Mouse (Mus musculus) limb, embryonic 10.5 days (tissue): Measurements from ENCODE around the gene Ndufs5. TPM values are rescaled to one million over a fixed set of nuclear protein-coding genes. Genes with fewer than 3 reads are reported as not detected.

Experiments used
- DNase-seq: peaks from one replicate; pipeline ENCODE4 v3.0.0-alpha.2; 2017; ENCODE audit warnings: low spot score
- H3K27ac ChIP-seq: fragments of 300-500 bp; sonication (generic); 2 replicates; pipeline ENCODE4 v1.5.1; 2016; ENCODE audit warnings: mild to moderate bottlenecking
- H3K27me3 ChIP-seq: fragments of 300-500 bp; sonication (generic); 2 replicates; pipeline ENCODE4 v1.6.1; 2016; ENCODE audit warnings: low read depth, mild to moderate bottlenecking; ENCODE audit not compliant: poor library complexity, severe bottlenecking
- H3K36me3 ChIP-seq: fragments of 300-500 bp; sonication (generic); 2 replicates; pipeline ENCODE4 v1.6.1; 2016; ENCODE audit warnings: mild to moderate bottlenecking, moderate library complexity
- H3K4me1 ChIP-seq: fragments of 300-500 bp; sonication (generic); 2 replicates; pipeline ENCODE4 v1.6.1; 2016
- H3K4me3 ChIP-seq: fragments of 300-500 bp; sonication (generic); 2 replicates; pipeline ENCODE4 v1.5.1; 2016; ENCODE audit warnings: mild to moderate bottlenecking, moderate library complexity
- H3K9me3 ChIP-seq: fragments of 300-500 bp; sonication (generic); replicated peaks from 2 replicates; pipeline ENCODE4 v1.6.1; 2016; ENCODE audit warnings: mild to moderate bottlenecking
- whole genome bisulfite sequencing: fragments of 180-500 bp; shearing (Covaris S2); methylation state at CpG from one replicate; pipeline ENCODE4 v1.1.7; 2016; 5-methylcytosine and 5-hydroxymethylcytosine counted together
- polyA plus RNA-seq: library from polyadenylated mRNA; unstranded; fragments of >200 nt; fragmentation: Nextera tagmentation; extraction: Ambion mirVana; gene quantifications from 2 replicates; pipeline ENCODE4 v1.2.1, GENCODE M21; 2016

Gene Ndufs5
- polyA plus RNA-seq, 1 experiment from 2014 or later: 340 TPM

- Histone ChIP-seq H3K27ac (no peak overlapping the region), H3K4me3 (no peak overlapping the region), H3K9me3 (no peaks in the 10 kb centered on the region), H3K36me3 (no peaks in the 10 kb centered on the region), H3K4me1 (peaks cover 25% of the 10 kb centered on the region), H3K27me3 (peaks cover 26% of the 10 kb centered on the region)
- 83% methylated on average over 7 of the region's 7 CpGs for WGBS
- no peak for DNase-seq
Measured at GRCm38 (mm10) chr4:123685046-123685445, 33.0 kb downstream of the Ndufs5 start.

- peaks cover 26% of the 10 kb centered on the region for H3K27me3 ChIP-seq
- no peak for DNase-seq
- H3K36me3 ChIP-seq: no peaks in the 10 kb centered on the region
- H3K4me3 ChIP-seq: no peak within 1 kb of the TSS
- peaks cover 25% of the 10 kb centered on the region for H3K4me1 ChIP-seq
- no peaks in the 10 kb centered on the region for H3K9me3 ChIP-seq
- no peak within 1 kb of the TSS for H3K27ac ChIP-seq
- 75% methylated on average over 3 of the region's 3 CpGs for WGBS
Measured at GRCm38 (mm10) chr4:123684260-123684659, 33.7 kb downstream of the Ndufs5 start, which contains the start of gene Macf1. Macf1 (minus strand) TSS chr4:123684360.

GRCm38 (mm10) chr4:123682291-123682690 lies 35.7 kb downstream of the Ndufs5 start:
- 93% methylated on average over 8 of the region's 8 CpGs for WGBS
- peaks cover 26% of the 10 kb centered on the region for H3K27me3 ChIP-seq
- no peaks in the 10 kb centered on the region for H3K36me3 ChIP-seq
- H3K4me3 ChIP-seq: no peak overlapping the region
- no peak for DNase-seq
- no peak overlapping the region for H3K27ac ChIP-seq
- H3K9me3 ChIP-seq: no peaks in the 10 kb centered on the region
- peaks cover 25% of the 10 kb centered on the region for H3K4me1 ChIP-seq

- WGBS: 62% methylated on average over 7 of the region's 7 CpGs
- DNase-seq: no peak
- Histone ChIP-seq H3K4me1 (peaks cover 23% of the 10 kb centered on the region), H3K27me3 (peaks cover 17% of the 10 kb centered on the region), H3K27ac (no peak overlapping the region), H3K4me3 (no peak overlapping the region), H3K36me3 (no peaks in the 10 kb centered on the region), H3K9me3 (no peaks in the 10 kb centered on the region)
Measured at GRCm38 (mm10) chr4:123680962-123681361, 37.0 kb downstream of the Ndufs5 start.

GRCm38 (mm10) chr4:123677060-123677804 lies 40.8 kb downstream of the Ndufs5 start:
- no peaks in the 10 kb centered on the region for H3K27me3 ChIP-seq
- DNase-seq: no peak
- H3K4me3 ChIP-seq: no peak overlapping the region
- H3K9me3 ChIP-seq: no peaks in the 10 kb centered on the region
- H3K27ac ChIP-seq: peak overlapping the region; percentile 61; the same call in 1 of the 2 replicates
- H3K36me3 ChIP-seq: no peaks in the 10 kb centered on the region
- WGBS: 72% methylated on average over 10 of the region's 10 CpGs
- peaks cover 22% of the 10 kb centered on the region for H3K4me1 ChIP-seq

- H3K9me3 ChIP-seq: no peaks in the 10 kb centered on the region
- H3K27me3 ChIP-seq: no peaks in the 10 kb centered on the region
- no peak overlapping the region for H3K4me3 ChIP-seq
- no peak overlapping the region for H3K27ac ChIP-seq
- no peak for DNase-seq
- no peaks in the 10 kb centered on the region for H3K36me3 ChIP-seq
- H3K4me1 ChIP-seq: peaks cover 18% of the 10 kb centered on the region
Measured at GRCm38 (mm10) chr4:123670598-123670997, 47.4 kb downstream of the Ndufs5 start.

GRCm38 (mm10) chr4:123669696-123670095 lies 48.3 kb downstream of the Ndufs5 start:
- WGBS: 78% methylated on average over 6 of the region's 6 CpGs
- DNase-seq: no peak
- H3K4me3 ChIP-seq: no peak overlapping the region
- no peaks in the 10 kb centered on the region for H3K9me3 ChIP-seq
- no peak overlapping the region for H3K27ac ChIP-seq
- H3K27me3 ChIP-seq: no peaks in the 10 kb centered on the region
- H3K4me1 ChIP-seq: peaks cover 20% of the 10 kb centered on the region
- no peaks in the 10 kb centered on the region for H3K36me3 ChIP-seq

GRCm38 (mm10) chr4:123667260-123667867 lies 50.6 kb downstream of the Ndufs5 start:
- peak; percentile 74 for DNase-seq
- Histone ChIP-seq H3K36me3 (peaks cover 2% of the 10 kb centered on the region; the same call in 1 of the 2 replicates), H3K4me3 (no peak overlapping the region), H3K4me1 (peaks cover 31% of the 10 kb centered on the region), H3K9me3 (no peaks in the 10 kb centered on the region), H3K27me3 (no peaks in the 10 kb centered on the region), H3K27ac (no peak overlapping the region)
- 66% methylated on average over 1 of the region's 1 CpGs for WGBS

- Histone ChIP-seq H3K27ac (no peak overlapping the region), H3K4me1 (peaks cover 35% of the 10 kb centered on the region), H3K9me3 (no peaks in the 10 kb centered on the region), H3K4me3 (no peak overlapping the region), H3K27me3 (no peaks in the 10 kb centered on the region), H3K36me3 (peaks cover 2% of the 10 kb centered on the region; the same call in 1 of the 2 replicates)
- DNase-seq: no peak
- WGBS: 80% methylated on average over 1 of the region's 1 CpGs
Measured at GRCm38 (mm10) chr4:123666517-123666916, 51.5 kb downstream of the Ndufs5 start.

- Histone ChIP-seq H3K9me3 (no peaks in the 10 kb centered on the region), H3K36me3 (peaks cover 8% of the 10 kb centered on the region; the same call in 1 of the 2 replicates), H3K4me1 (peaks cover 32% of the 10 kb centered on the region), H3K4me3 (peak overlapping the region; percentile 94), H3K27me3 (no peaks in the 10 kb centered on the region), H3K27ac (peak overlapping the region; percentile 100)
- DNase-seq: no peak
- WGBS: 36% methylated on average over 11 of the region's 11 CpGs
Measured at GRCm38 (mm10) chr4:123665681-123666278, 52.2 kb downstream of the Ndufs5 start.

GRCm38 (mm10) chr4:123664951-123665661 lies 52.9 kb downstream of the Ndufs5 start:
- Histone ChIP-seq H3K27ac (peak overlapping the region; percentile 100), H3K4me1 (peaks cover 26% of the 10 kb centered on the region), H3K9me3 (no peaks in the 10 kb centered on the region), H3K27me3 (no peaks in the 10 kb centered on the region), H3K36me3 (peaks cover 8% of the 10 kb centered on the region; the same call in 1 of the 2 replicates), H3K4me3 (peak overlapping the region; percentile 94)
- DNase-seq: peak; percentile 84
- WGBS: under 1% methylated on average over 58 of the region's 58 CpGs

GRCm38 (mm10) chr4:123664021-123664950 lies 53.7 kb downstream of the Ndufs5 start:
- peaks cover 26% of the 10 kb centered on the region for H3K4me1 ChIP-seq
- peaks cover 8% of the 10 kb centered on the region; the same call in 1 of the 2 replicates for H3K36me3 ChIP-seq
- WGBS: 2% methylated on average over 124 of the region's 125 CpGs
- peak; percentile 77 for DNase-seq
- H3K4me3 ChIP-seq: peak overlapping the region; percentile 94
- H3K27ac ChIP-seq: peak overlapping the region; percentile 100
- H3K27me3 ChIP-seq: no peaks in the 10 kb centered on the region
- H3K9me3 ChIP-seq: no peaks in the 10 kb centered on the region
